Mouse (Mus musculus): Measurements from ENCODE around the gene Ap4s1. TPM values are rescaled to one million over a fixed set of nuclear protein-coding genes. Genes with fewer than 3 reads are reported as not detected.

Ap4s1 gene
- 40.6 TPM for polyA plus RNA-seq (2014; fragmentation: Illumina TruSeq; extraction: RNeasy Lipid Tissue Mini Kit (QIAGEN cat#74804); ENCODE audit: insufficient read depth, low read depth, low replicate concordance)

DNA sequence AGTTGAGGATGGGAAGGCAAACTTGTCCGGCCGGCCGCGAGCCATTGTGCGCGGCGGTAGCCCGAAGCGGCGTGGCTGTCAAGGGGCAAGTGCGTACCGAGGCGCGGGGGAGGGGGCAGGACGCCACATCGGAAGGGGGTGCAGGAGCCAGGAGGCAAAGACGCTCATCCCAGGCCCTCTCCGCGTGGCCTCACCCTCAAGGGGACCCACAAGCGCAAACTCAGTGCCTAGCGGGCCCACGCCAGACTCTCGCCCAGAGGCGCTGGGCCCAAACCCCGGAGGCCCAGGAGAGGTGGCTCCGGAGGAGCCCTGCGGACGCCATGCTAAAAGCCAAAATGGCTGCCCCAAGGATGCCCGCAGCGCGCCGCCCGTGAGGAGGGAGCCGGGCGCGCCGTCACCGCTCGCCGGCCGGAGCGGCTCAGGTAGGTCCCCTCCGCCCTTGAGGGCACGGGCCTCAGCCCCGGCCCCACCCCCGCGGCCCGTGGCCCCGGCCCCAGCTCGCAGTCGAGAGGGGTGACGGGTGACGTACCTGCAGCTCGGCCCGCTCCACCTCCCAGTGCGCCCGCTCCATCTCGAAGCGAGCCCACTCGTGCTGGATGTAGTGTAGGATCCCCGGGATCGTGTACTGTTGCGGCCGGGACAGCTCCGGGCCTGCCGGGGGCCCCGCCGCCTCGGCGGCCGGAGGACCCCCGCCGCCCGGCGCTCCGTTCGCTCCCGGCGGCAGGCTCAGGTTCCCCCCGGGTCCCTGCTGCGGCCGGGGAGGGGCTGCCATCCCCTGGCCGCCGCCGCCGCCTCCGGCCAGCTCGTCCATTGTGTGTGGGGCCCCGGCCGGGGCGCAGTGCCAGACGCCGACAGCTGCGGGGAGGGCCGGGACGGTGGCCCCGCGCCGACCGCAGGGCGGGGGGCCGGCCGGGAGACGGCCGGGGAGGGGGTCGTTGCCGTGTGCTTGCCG lies at the start of gene Ap4s1:
Gene Ap4s1 (plus strand): TSS at position 141 of the 952 bp plus-strand sequence.

DNA sequence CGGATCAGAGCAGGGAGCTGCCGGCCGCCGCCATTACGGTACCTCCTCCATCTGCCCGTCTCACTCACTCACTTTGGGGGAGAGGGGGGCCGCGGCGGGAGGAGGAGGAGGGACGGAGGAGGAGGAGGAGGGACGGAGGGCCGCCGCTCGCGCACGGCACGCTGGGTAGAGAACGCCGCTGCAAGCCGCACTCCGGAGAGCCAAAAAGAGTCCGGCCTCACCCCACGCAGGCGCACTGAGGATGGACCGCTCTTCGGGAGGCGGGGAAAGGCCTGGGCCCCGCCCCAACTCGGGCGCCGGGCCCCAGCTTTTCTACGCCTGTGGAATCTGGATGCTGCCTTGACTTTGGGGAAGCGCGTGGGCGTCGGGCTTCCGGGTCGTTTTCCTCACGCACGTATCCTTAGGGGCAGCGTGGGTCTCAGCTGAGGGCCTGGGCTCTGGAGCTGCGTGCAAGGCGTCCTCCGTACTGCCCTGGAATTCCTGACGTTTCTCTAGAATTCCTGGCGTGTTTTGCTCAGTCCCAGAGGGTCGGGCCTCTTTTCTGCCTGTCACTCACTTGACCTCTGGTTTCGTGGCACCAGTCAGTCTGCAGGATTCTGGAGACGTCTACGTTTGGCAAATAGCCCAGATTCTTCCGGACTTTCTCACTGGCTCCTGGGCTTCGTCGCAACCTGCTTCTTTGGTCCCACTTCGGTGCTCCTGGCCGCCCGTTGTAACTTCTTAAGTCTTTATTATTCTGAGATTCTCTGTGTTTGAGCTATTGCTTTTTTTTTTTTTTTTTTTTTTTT lies 1.2 kb downstream of the Ap4s1 start, which contains the start of gene Strn3:
Gene Strn3 (minus strand): TSS at position 53 of the 788 bp plus-strand sequence.

Other genes with a start within 250 kb of the Ap4s1 start
- 0.21 TPM for gene Coch, start 97.7 kb upstream of the Ap4s1 start, polyA plus RNA-seq (2014; fragmentation: Illumina TruSeq; extraction: RNeasy Lipid Tissue Mini Kit (QIAGEN cat#74804); ENCODE audit: insufficient read depth, low read depth, low replicate concordance)
- 24.1 TPM for gene Strn3, start 864 bp downstream of the Ap4s1 start, polyA plus RNA-seq (2014; fragmentation: Illumina TruSeq; extraction: RNeasy Lipid Tissue Mini Kit (QIAGEN cat#74804); ENCODE audit: insufficient read depth, low read depth, low replicate concordance)
- gene Hectd1, start 138.5 kb downstream of the Ap4s1 start, polyA plus RNA-seq (2014; fragmentation: Illumina TruSeq; extraction: RNeasy Lipid Tissue Mini Kit (QIAGEN cat#74804); ENCODE audit: insufficient read depth, low read depth, low replicate concordance) = 11.9 TPM

Measured in lung, adult 10 weeks (tissue).